ENCODE assay signal across 20 mouse cellular contexts in genomic region chr19:56132911-56133562, GRCm38 (mm10).
A peak's percentile ranks its signal among the peaks of the same experiment; 100 is the strongest.
DNase-seq lines count a peak whose midpoint lies in the region; ATAC-seq and TF ChIP-seq lines count a peak whose summit lies in the region.
"Had no signal": no experiment of that assay in that cellular context is flagged by ENCODE, and none has a peak within 500 bp of the region (broad histone marks: within the 10 kb centered on the region; RNA-seq: fewer than 3 reads in every experiment).

No protein-coding gene starts in this region.

- WGBS in midbrain, embryonic 10.5 days: 3% methylated on average over 7 of the region's 7 CpGs
- 17% methylated on average over 7 of the region's 7 CpGs for WGBS in midbrain, postnatal 0 days
- WGBS in limb, embryonic 11.5 days: 8% methylated on average over 7 of the region's 7 CpGs
- WGBS in midbrain, embryonic 16.5 days: 5% methylated on average over 7 of the region's 7 CpGs
- 46% methylated on average over 7 of the region's 7 CpGs for WGBS in lung, postnatal 0 days

- no peak for TF ChIP-seq CTCF in midbrain, postnatal 0 days (IDR thresholded peaks at IDR 0.05)
- TF ChIP-seq CTCF in lung, postnatal 0 days (IDR thresholded peaks at IDR 0.05): no peak

- H3K27ac ChIP-seq in midbrain, embryonic 10.5 days (replicated peaks): peak overlapping the region; percentile 78
- H3K27ac ChIP-seq in midbrain, postnatal 0 days (ENCODE audit: low read depth, low read length): no peak overlapping the region
- peak overlapping the region; percentile 69 for H3K27ac ChIP-seq in limb, embryonic 11.5 days (replicated peaks; ENCODE audit: low read depth, low read length)
- peak overlapping the region; percentile 56 for H3K27ac ChIP-seq in midbrain, embryonic 16.5 days (ENCODE audit: low read length)
- H3K27ac ChIP-seq in lung, postnatal 0 days (ENCODE audit: low read length): no peak overlapping the region
- H3K27ac ChIP-seq: heart, adult 2 months; hindbrain, embryonic 14.5 days; layer of hippocampus, adult 2 months had no signal

- H3K9ac ChIP-seq in midbrain, postnatal 0 days (replicated peaks; ENCODE audit: low read length, poor library complexity, severe bottlenecking): no peak overlapping the region
- H3K9ac ChIP-seq in limb, embryonic 11.5 days (ENCODE audit: low read length): no peak overlapping the region
- H3K9ac ChIP-seq in midbrain, embryonic 16.5 days (ENCODE audit: low read depth, low read length): no peak overlapping the region
- no peak overlapping the region for H3K9ac ChIP-seq in lung, postnatal 0 days (replicated peaks; ENCODE audit: low read depth)
- H3K9ac ChIP-seq: embryonic facial prominence, embryonic 15.5 days; hindbrain, embryonic 14.5 days; liver, postnatal 0 days had no signal

- H3K9me3 ChIP-seq in midbrain, embryonic 10.5 days (replicated peaks): no peaks in the 10 kb centered on the region
- H3K9me3 ChIP-seq in midbrain, postnatal 0 days (ENCODE audit: low read length): no peaks in the 10 kb centered on the region
- no peaks in the 10 kb centered on the region for H3K9me3 ChIP-seq in limb, embryonic 11.5 days (ENCODE audit: control insufficient read depth, low read length)
- H3K9me3 ChIP-seq in midbrain, embryonic 16.5 days (replicated peaks; ENCODE audit: control insufficient read depth, low read length, poor library complexity, severe bottlenecking): no peaks in the 10 kb centered on the region
- H3K9me3 ChIP-seq in lung, postnatal 0 days (ENCODE audit: low read length): no peaks in the 10 kb centered on the region
- H3K9me3 ChIP-seq: embryonic facial prominence, embryonic 15.5 days had no signal

- no peaks in the 10 kb centered on the region for H3K36me3 ChIP-seq in midbrain, embryonic 10.5 days
- H3K36me3 ChIP-seq in midbrain, postnatal 0 days (ENCODE audit: insufficient read depth, low read length): no peaks in the 10 kb centered on the region
- no peaks in the 10 kb centered on the region for H3K36me3 ChIP-seq in limb, embryonic 11.5 days (ENCODE audit: control insufficient read depth, insufficient read depth, low read length)
- no peaks in the 10 kb centered on the region for H3K36me3 ChIP-seq in midbrain, embryonic 16.5 days (ENCODE audit: control insufficient read depth, insufficient read depth, low read length)
- H3K36me3 ChIP-seq in lung, postnatal 0 days (ENCODE audit: insufficient read depth, low read length): no peaks in the 10 kb centered on the region
- H3K36me3 ChIP-seq: embryonic facial prominence, embryonic 15.5 days had no signal

- H3K4me3 ChIP-seq in midbrain, embryonic 10.5 days: peak overlapping the region; percentile 7; the same call in 1 of the 2 replicates
- no peak overlapping the region for H3K4me3 ChIP-seq in midbrain, postnatal 0 days (ENCODE audit: low read depth, low read length)
- H3K4me3 ChIP-seq in limb, embryonic 11.5 days (ENCODE audit: low read depth, low read length): no peak overlapping the region
- H3K4me3 ChIP-seq in midbrain, embryonic 16.5 days (ENCODE audit: low read depth, low read length): no peak overlapping the region
- H3K4me3 ChIP-seq in lung, postnatal 0 days (ENCODE audit: low read depth, low read length): no peak overlapping the region
- H3K4me3 ChIP-seq: embryonic facial prominence, embryonic 15.5 days; heart, adult 2 months; layer of hippocampus, adult 2 months had no signal

- H3K27me3 ChIP-seq in midbrain, embryonic 10.5 days (ENCODE audit: low read depth, poor library complexity, severe bottlenecking): peaks cover 49% of the 10 kb centered on the region
- H3K27me3 ChIP-seq in midbrain, postnatal 0 days (ENCODE audit: insufficient read depth, low read length): no peaks in the 10 kb centered on the region
- no peaks in the 10 kb centered on the region for H3K27me3 ChIP-seq in limb, embryonic 11.5 days (ENCODE audit: control insufficient read depth, insufficient read depth, low read length)
- 0 out of 2 replicates have a peak, but pooled peaks cover 3% of the 10 kb centered on the region for H3K27me3 ChIP-seq in midbrain, embryonic 16.5 days (ENCODE audit: control insufficient read depth, insufficient read depth, low read depth, low read length)
- H3K27me3 ChIP-seq in lung, postnatal 0 days (replicated peaks; ENCODE audit: insufficient read depth, low read length): no peaks in the 10 kb centered on the region

- peaks cover 40% of the 10 kb centered on the region for H3K4me1 ChIP-seq in midbrain, embryonic 10.5 days
- 0 out of 2 replicates have a peak, but pooled peaks cover 3% of the 10 kb centered on the region for H3K4me1 ChIP-seq in midbrain, postnatal 0 days (ENCODE audit: insufficient read depth, low read length)
- peaks cover 28% of the 10 kb centered on the region for H3K4me1 ChIP-seq in limb, embryonic 11.5 days (ENCODE audit: control insufficient read depth, insufficient read depth, low read length)
- peaks cover 24% of the 10 kb centered on the region for H3K4me1 ChIP-seq in midbrain, embryonic 16.5 days (ENCODE audit: control insufficient read depth, insufficient read depth, low read length)
- no peaks in the 10 kb centered on the region for H3K4me1 ChIP-seq in lung, postnatal 0 days (ENCODE audit: insufficient read depth, low read depth, low read length)

- no peak overlapping the region for H3K4me2 ChIP-seq in midbrain, postnatal 0 days (ENCODE audit: low read depth, low read length, poor library complexity, severe bottlenecking)
- peak overlapping the region; percentile 23; the same call in 1 of the 2 replicates for H3K4me2 ChIP-seq in limb, embryonic 11.5 days (ENCODE audit: low read depth, severe bottlenecking)
- H3K4me2 ChIP-seq in midbrain, embryonic 16.5 days (ENCODE audit: low read length): no peak overlapping the region
- no peak overlapping the region for H3K4me2 ChIP-seq in lung, postnatal 0 days (replicated peaks; ENCODE audit: low read depth, low read length)

- DNase-seq in midbrain, embryonic 10.5 days (ENCODE audit: low spot score): peak; percentile 31
- no peak for DNase-seq in midbrain, postnatal 0 days (ENCODE audit: low spot score)
- peak; percentile 60 for DNase-seq in embryo, embryonic 10.5 days (ENCODE audit: low spot score)
- peak; percentile 51 for DNase-seq in limb, embryonic 11.5 days (ENCODE audit: low spot score)
- no peak for DNase-seq in MN1 (ENCODE audit: low spot score)
- no peak for DNase-seq in layer of hippocampus, adult 9-10 months (ENCODE audit: low spot score)
- DNase-seq in lung, postnatal 0 days (ENCODE audit: low spot score): no peak
- DNase-seq: adrenal gland, adult 2 months; cerebellum, postnatal 25 days; heart, adult 2 months; kidney, postnatal 10 days; liver; liver, postnatal 0 days; lung, postnatal 4 days; right cerebral cortex, adult 18-20 months had no signal

- no peak for ATAC-seq in midbrain, postnatal 0 days (ENCODE audit: low FRiP score)
- ATAC-seq in limb, embryonic 11.5 days (ENCODE audit: insufficient number of reproducible peaks, low FRiP score, low TSS enrichment, low read depth): no peak
- ATAC-seq in midbrain, embryonic 16.5 days: no peak
- ATAC-seq in lung, postnatal 0 days: no peak
- ATAC-seq: intestine, embryonic 16.5 days; liver, postnatal 0 days had no signal

- TF ChIP-seq EP300 in lung, postnatal 0 days (IDR thresholded peaks at IDR 0.05): no peak

Comparison
In these comparisons a context has a peak if more than half of its experiments do, and no peak if none do; other contexts are left out.
1. DNase-seq: peak in midbrain, embryonic 10.5 days (single experiment), embryo, embryonic 10.5 days (single experiment) and limb, embryonic 11.5 days (single experiment); none in midbrain, postnatal 0 days (single experiment), MN1 (single experiment), layer of hippocampus, adult 9-10 months (single experiment) and lung, postnatal 0 days (single experiment).
2. H3K27ac ChIP-seq: peak in midbrain, embryonic 10.5 days (single experiment), limb, embryonic 11.5 days (single experiment) and midbrain, embryonic 16.5 days (single experiment); none in midbrain, postnatal 0 days (single experiment) and lung, postnatal 0 days (single experiment).